18 mouse cellular contexts compared by ENCODE assay signal in the genomic region with DNA sequence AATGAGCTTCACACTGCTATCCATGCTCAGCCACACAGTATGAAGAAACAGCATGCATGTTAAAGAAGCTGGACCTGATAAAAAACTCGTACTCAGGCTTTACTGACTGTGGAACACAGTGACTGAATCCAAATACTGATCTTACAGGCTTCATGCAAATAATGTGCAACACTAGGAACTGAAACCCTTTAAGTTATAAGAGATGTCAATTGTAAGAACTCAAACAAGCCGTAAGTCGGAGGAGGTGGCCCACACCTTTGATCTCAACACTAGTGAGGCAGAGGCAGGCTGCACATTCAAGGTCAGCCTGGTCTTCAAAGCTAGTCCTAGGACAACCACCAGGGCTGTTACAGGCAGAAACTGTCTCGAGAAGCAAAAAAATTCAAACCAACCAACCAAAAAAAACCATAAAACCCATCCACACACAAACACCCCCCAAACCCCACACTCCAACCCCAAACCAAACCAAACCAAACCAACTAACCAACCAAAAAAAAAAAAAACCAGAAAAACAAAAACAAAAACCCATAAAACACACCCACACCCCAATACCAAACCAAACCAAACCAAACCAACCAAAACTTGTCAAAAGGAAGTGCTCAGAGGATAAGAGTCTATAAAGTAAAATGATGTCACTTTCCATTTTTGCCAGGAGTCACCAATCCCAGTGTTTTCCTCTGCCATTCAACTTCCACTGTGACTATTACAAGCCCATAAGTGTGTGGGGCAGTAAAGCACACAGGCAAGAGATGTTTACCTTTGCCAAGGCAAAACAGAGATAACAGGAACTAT. TPM values are rescaled to one million over a fixed set of nuclear protein-coding genes. Genes with fewer than 3 reads are reported as not detected.
DNase-seq lines count a peak whose midpoint lies in the region; ATAC-seq lines count a peak whose summit lies in the region.
"Had no signal": no experiment of that assay in that cellular context is flagged by ENCODE, and none has a peak within 500 bp of the region (broad histone marks: within the 10 kb centered on the region; RNA-seq: fewer than 3 reads in every experiment).

No protein-coding gene starts in this region.

- H3K9me3 ChIP-seq in heart, embryonic 16.5 days (replicated peaks; ENCODE audit: control insufficient read depth, low read length) = no peaks in the 10 kb centered on the region
- H3K9me3 ChIP-seq in heart, embryonic 10.5 days = no peaks in the 10 kb centered on the region
- H3K9me3 ChIP-seq in liver, embryonic 12.5 days (replicated peaks) = no peaks in the 10 kb centered on the region
- H3K9me3 ChIP-seq: midbrain, embryonic 13.5 days had no signal

- H3K36me3 ChIP-seq in heart, embryonic 16.5 days (ENCODE audit: control insufficient read depth, insufficient read depth) = peaks cover 13% of the 10 kb centered on the region
- H3K36me3 ChIP-seq in heart, embryonic 10.5 days = peaks cover 18% of the 10 kb centered on the region; the same call in 1 of the 2 replicates
- H3K36me3 ChIP-seq in liver, embryonic 12.5 days = peaks cover 33% of the 10 kb centered on the region

- DNase-seq in heart, embryonic 10.5 days (ENCODE audit: low spot score) = no peak
- DNase-seq in CD4-positive, CD25-positive, alpha-beta regulatory T cell, adult 2 months (ENCODE audit: low read depth, low spot score) = peak; percentile 37
- DNase-seq in naive thymus-derived CD4-positive, alpha-beta T cell, adult 2 months (ENCODE audit: low read depth) = peak; percentile 65
- DNase-seq in layer of hippocampus, adult 11-12 months (ENCODE audit: low spot score) = no peak
- DNase-seq in cerebellum, postnatal 14 days = no peak
- DNase-seq: adrenal gland, postnatal 14 days; cerebellum, adult 9-10 months; gastrocnemius, postnatal 10 days; kidney, adult 9 months; lung, embryonic 14.5 days; lung, postnatal 4 days; spleen, adult 18-20 months; thymus, postnatal 4 days had no signal

- no peak for ATAC-seq in heart, embryonic 16.5 days (replicated peaks; ENCODE audit: extremely low read depth, insufficient read depth, low FRiP score)
- ATAC-seq in common myeloid progenitor, adult 5-6 weeks (replicated peaks; ENCODE audit: low read depth, poor library complexity, severe bottlenecking) = peak; percentile 41
- no peak for ATAC-seq in liver, embryonic 12.5 days
- ATAC-seq: midbrain, embryonic 13.5 days had no signal

- H3K4me3 ChIP-seq in heart, embryonic 16.5 days (ENCODE audit: low read length) = no peak overlapping the region
- H3K4me3 ChIP-seq in heart, embryonic 10.5 days = no peak overlapping the region
- no peak overlapping the region for H3K4me3 ChIP-seq in liver, embryonic 12.5 days
- H3K4me3 ChIP-seq: hindbrain, embryonic 10.5 days; midbrain, embryonic 13.5 days had no signal

- peaks cover 12% of the 10 kb centered on the region for H3K4me1 ChIP-seq in heart, embryonic 16.5 days (ENCODE audit: control insufficient read depth, insufficient read depth, low read length)
- H3K4me1 ChIP-seq in heart, embryonic 10.5 days = no peaks in the 10 kb centered on the region
- peaks cover 21% of the 10 kb centered on the region for H3K4me1 ChIP-seq in liver, embryonic 12.5 days
- H3K4me1 ChIP-seq: hindbrain, embryonic 10.5 days; midbrain, embryonic 13.5 days had no signal

- peak overlapping the region; percentile 11; the same call in 1 of the 2 replicates for H3K27ac ChIP-seq in heart, embryonic 16.5 days (ENCODE audit: low read length)
- no peak overlapping the region for H3K27ac ChIP-seq in heart, embryonic 10.5 days
- no peak overlapping the region for H3K27ac ChIP-seq in liver, embryonic 12.5 days
- H3K27ac ChIP-seq: hindbrain, embryonic 10.5 days; midbrain, embryonic 13.5 days had no signal

- 81% methylated on average over 4 of the region's 4 CpGs for WGBS in heart, embryonic 16.5 days
- WGBS in heart, embryonic 10.5 days = 85% methylated on average over 4 of the region's 4 CpGs
- 75% methylated on average over 4 of the region's 4 CpGs for WGBS in liver, embryonic 12.5 days (ENCODE audit: insufficient replicate concordance)

- H3K27me3 ChIP-seq in heart, embryonic 16.5 days (ENCODE audit: control insufficient read depth, insufficient read depth, low read length) = no peaks in the 10 kb centered on the region
- H3K27me3 ChIP-seq in heart, embryonic 10.5 days (ENCODE audit: insufficient read depth, poor library complexity, severe bottlenecking) = no peaks in the 10 kb centered on the region
- no peaks in the 10 kb centered on the region for H3K27me3 ChIP-seq in liver, embryonic 12.5 days (replicated peaks)
- H3K27me3 ChIP-seq: midbrain, embryonic 13.5 days had no signal

- H3K4me2 ChIP-seq in heart, embryonic 16.5 days (ENCODE audit: low read depth, low read length) = no peak overlapping the region
- H3K4me2 ChIP-seq in liver, embryonic 12.5 days = no peak overlapping the region
- H3K4me2 ChIP-seq: lung, embryonic 14.5 days; midbrain, embryonic 13.5 days had no signal

- H3K9ac ChIP-seq in heart, embryonic 16.5 days (ENCODE audit: low read length) = no peak overlapping the region
- no peak overlapping the region for H3K9ac ChIP-seq in liver, embryonic 12.5 days
- H3K9ac ChIP-seq: lung, embryonic 14.5 days; midbrain, embryonic 13.5 days had no signal

RNA-seq across cellular contexts. Expression of gene Fbxo33, which starts 13.1 kb away (rescaled TPM):
- polyA plus RNA-seq in heart, embryonic 16.5 days (2015; fragmentation: Nextera tagmentation; extraction: Ambion mirVana) = 4.1 and 4.7 TPM in 2 replicates
- polyA plus RNA-seq in heart, embryonic 10.5 days (2016; fragmentation: Nextera tagmentation; extraction: Ambion mirVana) = 3.9 and 6.1 TPM in 2 replicates
- total RNA-seq in common myeloid progenitor, adult 5-6 weeks (2017) = 37.4 and 46.3 TPM in 2 replicates
- polyA plus RNA-seq in liver, embryonic 12.5 days (2016; fragmentation: Nextera tagmentation; extraction: Ambion mirVana) = 12.5 and 14.6 TPM in 2 replicates

Comparison
In these comparisons a context has a peak if more than half of its experiments do, and no peak if none do; other contexts are left out.
1. DNase-seq: peak in CD4-positive, CD25-positive, alpha-beta regulatory T cell, adult 2 months (single experiment) and naive thymus-derived CD4-positive, alpha-beta T cell, adult 2 months (single experiment); none in heart, embryonic 10.5 days (single experiment), layer of hippocampus, adult 11-12 months (single experiment) and cerebellum, postnatal 14 days (0 of 2).